Mouse (Mus musculus) monocyte, adult 5-6 weeks (primary cell): ENCODE measurements around the gene Pik3c2g. TPM values are rescaled to one million over a fixed set of nuclear protein-coding genes. Genes with fewer than 3 reads are reported as not detected.
"Not testable (repeated sequence)": the region's sequence is repeated elsewhere in the genome, so short reads cannot be mapped to it uniquely, and the experiment has no call there.

ENCODE experiments used
- ATAC-seq: fragments of 153-309, 156-312 bp; replicated peaks from 2 replicates; pipeline ENCODE4 v1.8.0; 2017; ENCODE audit warnings: mild to moderate bottlenecking; ENCODE audit not compliant: low TSS enrichment, insufficient number of reproducible peaks, severe bottlenecking, poor library complexity, low FRiP score
- total RNA-seq: library from RNA; stranded (forward); fragments of 200-1000, 200-491, 200-594 nt; gene quantifications from 3 replicates; pipeline ENCODE4 v1.2.3, GENCODE M21; 2017

Pik3c2g gene
- total RNA-seq, 1 experiment from 2014 or later, result not detected

DNA sequence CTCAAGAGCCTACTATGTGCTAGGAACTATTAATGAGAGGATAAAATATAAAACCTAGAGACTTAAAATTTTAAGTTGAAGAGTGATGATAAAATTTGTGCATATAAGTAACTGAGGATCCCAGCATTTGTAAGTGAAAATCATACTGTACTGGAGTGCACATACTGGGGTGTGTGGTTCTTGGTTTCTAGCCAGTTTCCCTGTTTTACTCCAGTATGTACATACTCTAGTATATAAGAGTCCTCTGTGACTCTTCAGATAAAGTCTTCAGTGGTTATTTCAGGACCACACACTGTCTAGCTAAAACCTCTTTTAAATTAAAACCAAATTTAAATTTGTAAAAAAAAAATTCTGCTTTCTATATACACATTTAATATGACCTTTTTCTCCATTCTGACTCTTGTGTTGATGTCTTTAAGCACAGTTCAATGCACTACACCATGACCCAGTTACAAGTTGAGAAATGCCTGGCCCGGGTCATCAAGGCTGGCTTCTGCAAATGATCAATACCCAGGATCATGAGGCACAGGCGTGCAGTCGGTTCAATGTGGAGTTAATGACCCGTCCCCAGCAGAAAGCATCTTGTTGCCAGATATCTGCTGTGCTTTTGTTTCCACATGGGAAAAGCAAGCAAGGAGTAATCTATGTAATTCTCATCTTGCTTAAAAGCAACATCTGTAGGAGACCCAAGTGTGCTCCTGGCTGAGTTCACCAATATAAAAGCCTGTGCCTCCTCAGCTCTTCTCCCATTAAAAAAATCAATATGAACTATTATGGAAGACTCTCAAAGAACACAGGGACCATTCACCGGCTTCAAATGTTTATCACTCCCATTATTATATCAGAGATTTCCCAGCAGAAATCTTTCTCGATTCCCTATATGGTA lies 290.7 kb downstream of the Pik3c2g start:
- no peak for ATAC-seq

- no peak for ATAC-seq
Measured at GRCm38 (mm10) chr6:139878362-139878696, 291.3 kb downstream of the Pik3c2g start.

DNA sequence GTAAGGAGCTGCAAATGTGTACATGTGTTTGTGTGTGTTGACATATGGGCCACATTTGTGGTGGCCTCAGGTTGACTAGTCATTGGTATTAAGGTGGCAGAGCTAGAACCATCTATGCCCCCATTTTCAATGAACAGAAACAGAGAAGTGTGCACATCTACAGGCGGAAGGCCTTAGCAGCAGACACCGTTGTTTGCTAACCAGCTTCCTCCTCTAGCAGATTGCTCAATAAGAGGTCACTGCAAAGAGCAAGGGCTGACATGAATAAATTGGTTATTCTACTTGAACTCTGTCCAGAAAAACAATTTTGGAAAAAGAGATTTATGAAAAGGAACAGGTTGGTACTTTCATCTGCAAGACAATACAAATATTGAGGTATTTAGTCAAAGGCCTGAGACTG lies 295.1 kb downstream of the Pik3c2g start:
- ATAC-seq, result no peak

GRCm38 (mm10) chr6:139887175-139887574 lies 300.2 kb downstream of the Pik3c2g start:
- no peak for ATAC-seq

GRCm38 (mm10) chr6:139895637-139896036 lies 308.6 kb downstream of the Pik3c2g start:
- ATAC-seq, result no peak

DNA sequence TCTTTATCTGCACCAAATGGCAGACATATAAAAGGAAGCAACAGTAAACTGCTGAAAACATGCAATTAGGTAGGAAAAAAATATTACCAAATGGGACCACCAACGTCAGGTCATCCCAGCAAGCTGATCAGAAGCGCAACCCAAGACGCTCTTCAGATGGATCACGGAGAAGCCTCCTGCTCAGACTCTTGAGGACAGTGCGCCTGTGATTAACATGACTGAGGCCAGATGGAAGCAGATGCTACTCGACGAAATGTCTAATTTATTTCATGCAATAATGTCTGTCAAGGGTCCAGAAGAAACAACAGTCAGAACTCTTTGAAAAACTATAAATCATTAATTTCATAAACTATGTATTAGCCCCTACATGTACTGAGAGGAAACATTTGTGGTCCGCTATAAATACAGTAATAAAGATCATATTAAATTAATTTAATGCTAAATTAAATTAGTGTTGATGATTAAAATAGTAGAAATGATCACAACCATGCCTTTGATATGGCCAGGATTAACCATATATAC lies 312.7 kb downstream of the Pik3c2g start:
- ATAC-seq, result no peak

- ATAC-seq, result no peak
Measured at GRCm38 (mm10) chr6:139901801-139902200, 314.8 kb downstream of the Pik3c2g start.

DNA sequence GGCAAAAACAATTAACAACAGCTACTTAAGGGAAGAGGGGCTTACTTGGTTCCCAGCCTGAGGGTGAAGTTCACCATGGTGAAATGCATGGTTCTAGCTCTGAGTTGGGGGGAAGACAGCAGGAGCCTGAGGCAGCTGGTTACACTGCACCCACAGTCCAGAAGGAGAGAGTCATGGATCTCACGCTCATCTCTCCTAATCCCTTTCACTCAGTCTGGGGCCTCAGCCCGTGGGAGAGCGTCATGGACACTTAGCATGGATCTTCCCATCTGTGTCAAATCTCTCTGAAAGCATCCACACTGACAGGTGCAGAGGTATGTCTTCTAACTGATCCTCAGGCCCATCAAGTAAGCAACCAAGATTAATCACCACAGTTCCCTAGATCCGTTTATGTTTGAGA lies 320.1 kb downstream of the Pik3c2g start:
- ATAC-seq, result no peak

DNA sequence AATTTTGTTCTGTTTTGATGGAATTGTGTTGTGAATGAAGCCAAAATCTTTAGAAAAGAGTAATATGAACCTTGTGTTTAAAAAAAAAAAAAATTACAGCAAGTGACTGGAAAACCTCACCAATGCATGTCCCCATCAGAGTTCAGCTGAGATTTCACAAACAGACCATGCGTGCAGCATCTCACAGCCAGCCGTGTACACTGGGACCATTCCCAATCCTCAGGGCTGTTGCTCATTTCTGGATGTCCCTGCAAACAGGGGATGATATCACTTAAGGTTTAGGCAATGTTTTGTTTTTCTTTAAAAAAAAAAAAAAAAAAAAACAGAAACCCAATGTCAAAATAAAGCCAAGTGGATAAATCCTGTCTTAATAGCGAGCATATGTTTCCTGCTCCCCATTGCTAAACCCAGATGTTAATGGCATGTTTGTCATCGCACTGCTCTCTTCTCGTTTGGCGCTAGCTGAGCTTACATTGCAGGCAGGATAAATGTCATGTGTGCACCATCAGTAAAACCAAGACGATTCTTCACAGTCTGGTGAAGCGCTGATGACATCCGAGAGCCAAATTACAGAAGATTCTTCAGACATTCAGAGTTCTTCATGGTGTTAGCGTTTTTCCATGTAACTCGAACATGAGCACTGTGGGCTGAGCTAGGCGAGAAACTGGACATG lies 322.1 kb downstream of the Pik3c2g start:
- ATAC-seq, result no peak

GRCm38 (mm10) chr6:139928766-139929165 lies 341.7 kb downstream of the Pik3c2g start:
- ATAC-seq, result no peak

GRCm38 (mm10) chr6:139934861-139935260 lies 347.8 kb downstream of the Pik3c2g start:
- no peak for ATAC-seq

- ATAC-seq, result not testable (repeated sequence)
Measured at GRCm38 (mm10) chr6:139937581-139937980, 350.6 kb downstream of the Pik3c2g start.

DNA sequence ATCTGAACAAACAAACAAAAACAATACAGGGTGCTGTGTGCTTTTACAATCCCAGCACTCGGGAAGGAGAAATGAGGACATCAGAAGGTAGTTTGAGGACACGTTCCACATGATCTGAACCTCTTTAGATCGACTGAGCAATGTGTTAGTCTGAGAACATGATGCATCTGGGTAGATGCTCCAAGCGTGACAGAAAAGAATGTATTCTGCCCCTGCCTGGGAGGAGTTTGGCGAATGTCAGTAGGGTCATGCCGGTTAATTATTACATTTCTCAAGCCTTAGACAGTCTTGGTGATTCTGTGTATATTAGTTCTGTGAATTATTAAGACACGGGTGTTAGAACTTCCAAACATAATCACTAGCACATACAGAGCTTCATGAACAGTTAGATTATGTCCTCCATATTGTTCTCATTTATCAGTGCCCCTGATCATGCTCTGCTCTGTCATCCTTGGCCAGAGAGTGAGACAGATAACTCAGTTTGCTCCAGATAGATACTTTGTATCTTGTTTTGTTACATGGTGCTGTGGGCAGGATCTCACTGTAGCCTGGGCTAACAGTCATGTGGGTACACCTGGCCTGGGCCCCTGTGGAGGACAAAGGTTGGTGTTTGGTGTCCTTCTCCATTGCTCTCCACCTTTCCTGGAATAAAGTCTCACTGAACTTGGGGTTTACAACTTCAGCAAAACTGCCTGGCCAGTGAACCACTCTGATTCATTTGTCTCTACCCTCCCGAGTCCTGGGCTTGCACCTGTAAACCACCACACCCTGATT lies 360.3 kb downstream of the Pik3c2g start:
- ATAC-seq, result no peak

GRCm38 (mm10) chr6:139953596-139953995 lies 366.6 kb downstream of the Pik3c2g start:
- ATAC-seq, result no peak

- ATAC-seq, result no peak
Measured at GRCm38 (mm10) chr6:139957531-139958241, 370.7 kb downstream of the Pik3c2g start.

DNA sequence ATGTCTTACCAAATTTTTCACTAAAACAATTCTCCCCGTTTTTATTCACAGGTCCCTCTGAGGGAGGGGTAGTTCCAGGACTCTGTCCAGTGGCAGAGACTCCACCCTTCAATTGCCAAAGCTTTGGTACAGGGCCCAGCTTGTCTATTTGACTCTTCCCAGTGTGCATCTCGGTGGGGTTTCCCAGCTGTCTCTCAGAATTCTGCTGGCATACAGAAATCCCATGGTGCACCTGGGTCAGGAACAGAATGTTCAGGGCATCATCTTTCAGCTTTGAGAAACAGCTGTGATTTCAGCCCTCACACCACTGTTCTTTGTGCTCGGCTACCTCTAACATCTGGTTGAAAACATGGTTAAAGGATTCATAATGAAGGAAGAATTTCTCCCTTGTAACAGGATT lies 376.8 kb downstream of the Pik3c2g start:
- no peak for ATAC-seq

- ATAC-seq, result no peak
Measured at GRCm38 (mm10) chr6:139964895-139965294, 377.9 kb downstream of the Pik3c2g start.

DNA sequence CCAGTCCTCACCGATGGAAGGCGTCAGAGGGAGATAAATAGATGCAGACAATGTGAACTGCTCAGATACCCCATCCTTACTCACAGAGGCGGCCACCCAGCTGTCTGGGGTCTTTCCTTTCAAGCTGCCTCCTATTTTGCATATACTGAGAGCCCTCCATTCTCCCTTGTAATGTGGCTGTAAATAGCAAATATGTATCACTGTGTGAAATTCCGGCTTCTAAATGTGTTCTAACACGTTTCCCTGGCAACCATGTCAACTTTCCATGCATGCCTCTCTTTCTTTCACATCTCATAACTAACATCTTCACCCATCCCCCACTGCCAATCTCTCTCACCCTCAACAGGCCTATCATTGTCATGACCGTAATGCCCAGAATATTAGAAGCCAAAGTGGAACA lies 379.7 kb downstream of the Pik3c2g start:
- no peak for ATAC-seq
